Mouse (Mus musculus): ENCODE data around the gene Igll1. TPM values are rescaled to one million over a fixed set of nuclear protein-coding genes. Genes with fewer than 3 reads are reported as not detected.

Gene Igll1
- polyA plus RNA-seq, 1 experiment from 2014 or later, result not detected

GRCm38 (mm10) chr16:16896015-16896381 lies 32.2 kb upstream of the Igll1 start:
- Histone ChIP-seq H3K4me2 (ENCODE audit: low read length) (peak overlapping the region; percentile 69), H3K9me3 (replicated peaks; ENCODE audit: control insufficient read depth, low read length) (no peaks in the 10 kb centered on the region), H3K27me3 (replicated peaks; ENCODE audit: control insufficient read depth, insufficient read depth, low read length) (no peaks in the 10 kb centered on the region), H3K4me3 (ENCODE audit: low read depth, low read length) (no peak overlapping the region), H3K4me1 (ENCODE audit: control insufficient read depth, insufficient read depth, low read length) (peaks cover 8% of the 10 kb centered on the region), H3K36me3 (ENCODE audit: control insufficient read depth, insufficient read depth, low read length) (peaks cover 32% of the 10 kb centered on the region), H3K9ac (ENCODE audit: low read length) (peak overlapping the region; percentile 77), H3K27ac (ENCODE audit: low read depth, low read length) (no peak overlapping the region; the same call in 1 of the 2 replicates)
- DNase-seq (ENCODE audit: low spot score), result no peak
- 25% methylated on average over 4 of the region's 4 CpGs for WGBS
- ATAC-seq, result no peak

DNA sequence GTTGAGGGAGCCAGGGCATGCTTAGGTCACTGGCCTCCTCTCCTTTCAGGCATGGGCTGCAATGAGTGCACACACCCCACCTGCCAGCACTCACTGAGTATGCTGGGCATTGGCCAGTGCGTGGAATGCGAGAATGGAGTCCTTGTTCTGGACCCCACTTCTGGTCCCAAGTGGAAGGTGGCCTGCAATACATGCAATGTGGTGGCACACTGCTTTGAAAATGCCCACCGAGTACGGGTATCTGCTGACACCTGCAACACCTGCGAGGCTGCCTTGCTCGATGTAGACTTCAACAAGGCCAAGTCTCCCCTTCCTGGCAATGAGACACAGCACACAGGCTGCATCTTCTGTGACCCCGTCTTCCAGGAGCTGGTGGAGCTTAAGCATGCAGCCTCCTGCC lies 28.6 kb upstream of the Igll1 start:
- WGBS, result 92% methylated on average over 7 of the region's 7 CpGs
- no peak overlapping the region for H3K27ac ChIP-seq (ENCODE audit: low read depth, low read length)
- peaks cover 3% of the 10 kb centered on the region; the same call in 1 of the 2 replicates for H3K4me1 ChIP-seq (ENCODE audit: control insufficient read depth, insufficient read depth, low read length)
- no peaks in the 10 kb centered on the region for H3K27me3 ChIP-seq (replicated peaks; ENCODE audit: control insufficient read depth, insufficient read depth, low read length)
- no peaks in the 10 kb centered on the region for H3K9me3 ChIP-seq (replicated peaks; ENCODE audit: control insufficient read depth, low read length)
- no peak overlapping the region for H3K4me3 ChIP-seq (ENCODE audit: low read depth, low read length)
- no peak for DNase-seq (ENCODE audit: low spot score)
- no peak overlapping the region for H3K9ac ChIP-seq (ENCODE audit: low read length)
- no peak overlapping the region for H3K4me2 ChIP-seq (ENCODE audit: low read length)
- no peak for ATAC-seq
- H3K36me3 ChIP-seq (ENCODE audit: control insufficient read depth, insufficient read depth, low read length), result peaks cover 68% of the 10 kb centered on the region

DNA sequence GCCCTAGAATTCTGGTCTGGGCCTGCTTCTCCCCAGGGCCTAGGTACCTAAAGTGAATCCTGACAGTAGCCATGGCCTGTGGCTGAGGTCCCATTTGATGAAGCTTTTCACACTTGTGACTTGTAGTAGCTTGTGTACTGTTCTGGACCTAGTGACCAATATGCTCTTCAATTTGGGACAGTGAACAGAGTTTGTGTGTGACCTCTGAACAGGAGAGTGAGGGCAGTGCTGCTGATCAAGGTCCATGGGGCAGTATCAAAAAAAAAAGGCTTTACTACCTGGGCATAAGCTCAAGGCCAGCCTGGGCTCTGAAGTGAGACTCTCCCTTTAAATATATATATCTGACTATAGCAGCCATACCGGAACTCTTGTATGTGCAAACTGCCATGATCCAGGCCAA lies 24.6 kb upstream of the Igll1 start:
- Histone ChIP-seq H3K4me3 (ENCODE audit: low read depth, low read length) (no peak overlapping the region), H3K27me3 (replicated peaks; ENCODE audit: control insufficient read depth, insufficient read depth, low read length) (no peaks in the 10 kb centered on the region), H3K27ac (ENCODE audit: low read depth, low read length) (no peak overlapping the region), H3K9me3 (replicated peaks; ENCODE audit: control insufficient read depth, low read length) (no peaks in the 10 kb centered on the region), H3K9ac (ENCODE audit: low read length) (no peak overlapping the region), H3K4me1 (ENCODE audit: control insufficient read depth, insufficient read depth, low read length) (no peaks in the 10 kb centered on the region), H3K36me3 (ENCODE audit: control insufficient read depth, insufficient read depth, low read length) (peaks cover 99% of the 10 kb centered on the region), H3K4me2 (ENCODE audit: low read length) (no peak overlapping the region)
- DNase-seq (ENCODE audit: low spot score) (no peak), ATAC-seq (no peak)
- WGBS, result 92% methylated on average over 1 of the region's 1 CpGs

DNA sequence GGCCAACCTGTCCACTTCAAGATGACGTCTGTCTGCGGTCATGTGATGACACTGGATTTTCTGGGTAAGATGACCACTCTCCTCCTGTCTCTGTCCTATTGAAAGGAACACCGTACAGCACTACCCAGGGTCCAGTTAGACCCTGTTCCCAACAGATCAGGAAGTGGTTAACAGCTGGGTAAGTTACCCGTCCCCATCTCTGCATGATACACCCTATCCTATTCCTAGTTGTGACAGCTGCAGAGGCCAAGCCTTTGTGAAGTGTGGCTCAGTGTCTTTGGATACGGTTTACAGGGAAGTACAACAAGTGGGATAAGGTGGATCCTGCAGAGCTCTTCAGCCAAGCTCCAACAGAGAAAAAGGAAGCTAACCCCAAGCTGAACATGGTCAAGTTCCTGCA lies 15.2 kb upstream of the Igll1 start:
- WGBS, result 92% methylated on average over 5 of the region's 5 CpGs
- H3K4me3 ChIP-seq (ENCODE audit: low read depth, low read length), result no peak overlapping the region
- no peak for ATAC-seq
- no peak overlapping the region for H3K4me2 ChIP-seq (ENCODE audit: low read length)
- no peaks in the 10 kb centered on the region for H3K27me3 ChIP-seq (replicated peaks; ENCODE audit: control insufficient read depth, insufficient read depth, low read length)
- H3K9ac ChIP-seq (ENCODE audit: low read length), result no peak overlapping the region
- DNase-seq (ENCODE audit: low spot score), result no peak
- H3K4me1 ChIP-seq (ENCODE audit: control insufficient read depth, insufficient read depth, low read length), result no peaks in the 10 kb centered on the region
- no peak overlapping the region for H3K27ac ChIP-seq (ENCODE audit: low read depth, low read length)
- peaks cover 7% of the 10 kb centered on the region; the same call in 1 of the 2 replicates for H3K9me3 ChIP-seq (replicated peaks; ENCODE audit: control insufficient read depth, low read length)
- peaks cover 80% of the 10 kb centered on the region for H3K36me3 ChIP-seq (ENCODE audit: control insufficient read depth, insufficient read depth, low read length)

GRCm38 (mm10) chr16:16870617-16871331 lies 7.0 kb upstream of the Igll1 start, which contains the start of the genes Top3b and Vpreb1:
Top3b (plus strand) TSS chr16:16870736.
Vpreb1 (minus strand) TSS chr16:16870843.
- Histone ChIP-seq H3K27me3 (replicated peaks; ENCODE audit: control insufficient read depth, insufficient read depth, low read length) (no peaks in the 10 kb centered on the region), H3K9me3 (replicated peaks; ENCODE audit: control insufficient read depth, low read length) (peaks cover 1% of the 10 kb centered on the region; the same call in 1 of the 2 replicates), H3K4me3 (ENCODE audit: low read depth, low read length) (peak within 1 kb of the TSS; percentile 71), H3K36me3 (ENCODE audit: control insufficient read depth, insufficient read depth, low read length) (peaks cover 2% of the 10 kb centered on the region; the same call in 1 of the 2 replicates), H3K4me2 (ENCODE audit: low read length) (peak within 1 kb of the TSS; percentile 62), H3K4me1 (ENCODE audit: control insufficient read depth, insufficient read depth, low read length) (peaks cover 7% of the 10 kb centered on the region; the same call in 1 of the 2 replicates), H3K9ac (ENCODE audit: low read length) (peak within 1 kb of the TSS; percentile 74), H3K27ac (ENCODE audit: low read depth, low read length) (peak within 1 kb of the TSS; percentile 92)
- ATAC-seq (peak; percentile 97), DNase-seq (ENCODE audit: low spot score) (peak; percentile 96)
- WGBS, result under 1% methylated on average over 49 of the region's 49 CpGs

- Histone ChIP-seq H3K9ac (ENCODE audit: low read length) (peak overlapping the region; percentile 74; the same call in 1 of the 2 replicates), H3K36me3 (ENCODE audit: control insufficient read depth, insufficient read depth, low read length) (no peaks in the 10 kb centered on the region), H3K4me1 (ENCODE audit: control insufficient read depth, insufficient read depth, low read length) (peaks cover 7% of the 10 kb centered on the region; the same call in 1 of the 2 replicates), H3K4me2 (ENCODE audit: low read length) (peak overlapping the region; percentile 62), H3K4me3 (ENCODE audit: low read depth, low read length) (peak overlapping the region; percentile 71), H3K27ac (ENCODE audit: low read depth, low read length) (peak overlapping the region; percentile 92; the same call in 1 of the 2 replicates), H3K9me3 (replicated peaks; ENCODE audit: control insufficient read depth, low read length) (no peaks in the 10 kb centered on the region), H3K27me3 (replicated peaks; ENCODE audit: control insufficient read depth, insufficient read depth, low read length) (no peaks in the 10 kb centered on the region)
- WGBS, result 38% methylated on average over 7 of the region's 7 CpGs
- ATAC-seq, result peak; percentile 70
- no peak for DNase-seq (ENCODE audit: low spot score)
These were observed 6.4 kb upstream of the Igll1 start for GRCm38 (mm10) chr16:16870241-16870616.

GRCm38 (mm10) chr16:16865696-16866561 lies 2.1 kb upstream of the Igll1 start:
- WGBS, result 61% methylated on average over 4 of the region's 5 CpGs

DNA sequence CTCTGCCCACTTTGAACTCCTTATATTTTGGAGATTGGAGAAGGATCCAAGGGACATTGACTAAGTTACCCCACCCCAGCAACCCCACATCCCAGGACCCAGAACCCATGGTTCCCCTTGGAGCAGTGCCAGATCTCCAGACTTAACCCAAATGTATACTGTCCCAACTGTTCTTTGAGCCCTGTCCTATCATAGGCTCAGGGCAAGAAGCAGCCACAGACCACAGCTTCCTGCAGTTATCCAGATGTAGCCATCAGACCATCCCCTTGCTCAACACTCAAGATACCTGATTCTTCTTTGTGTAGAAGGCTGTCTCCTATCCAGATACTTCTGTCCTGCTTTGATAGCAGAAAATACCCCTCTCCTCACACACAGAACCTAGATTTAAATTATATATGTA lies 1.4 kb upstream of the Igll1 start:
- Histone ChIP-seq H3K27me3 (replicated peaks; ENCODE audit: control insufficient read depth, insufficient read depth, low read length) (no peaks in the 10 kb centered on the region), H3K9ac (ENCODE audit: low read length) (no peak overlapping the region), H3K9me3 (replicated peaks; ENCODE audit: control insufficient read depth, low read length) (no peaks in the 10 kb centered on the region), H3K4me1 (ENCODE audit: control insufficient read depth, insufficient read depth, low read length) (no peaks in the 10 kb centered on the region), H3K27ac (ENCODE audit: low read depth, low read length) (no peak overlapping the region), H3K4me3 (ENCODE audit: low read depth, low read length) (no peak overlapping the region), H3K36me3 (ENCODE audit: control insufficient read depth, insufficient read depth, low read length) (no peaks in the 10 kb centered on the region), H3K4me2 (ENCODE audit: low read length) (no peak overlapping the region)
- ATAC-seq, result no peak
- DNase-seq (ENCODE audit: low spot score), result no peak

More at GRCm38 (mm10) chr16:16865696-16866561, 2.1 kb upstream of the Igll1 start:
- no peaks in the 10 kb centered on the region for H3K36me3 ChIP-seq (ENCODE audit: control insufficient read depth, insufficient read depth, low read length)
- no peak overlapping the region for H3K4me3 ChIP-seq (ENCODE audit: low read depth, low read length)
- no peak overlapping the region for H3K9ac ChIP-seq (ENCODE audit: low read length)
- no peak overlapping the region for H3K4me2 ChIP-seq (ENCODE audit: low read length)
- DNase-seq (ENCODE audit: low spot score) (no peak), ATAC-seq (no peak)
- no peak overlapping the region for H3K27ac ChIP-seq (ENCODE audit: low read depth, low read length)
- no peaks in the 10 kb centered on the region for H3K27me3 ChIP-seq (replicated peaks; ENCODE audit: control insufficient read depth, insufficient read depth, low read length)
- H3K4me1 ChIP-seq (ENCODE audit: control insufficient read depth, insufficient read depth, low read length), result no peaks in the 10 kb centered on the region
- no peaks in the 10 kb centered on the region for H3K9me3 ChIP-seq (replicated peaks; ENCODE audit: control insufficient read depth, low read length)

All from forebrain, embryonic 14.5 days (tissue).